Mouse (Mus musculus) left cerebral cortex, postnatal 25 days (tissue): ENCODE measurements at regions not wholly inside any gene's neighbourhood (a gene's known extent, or its start where the extent isn't known, plus 50 kb on each side); places are given as distances from the start of the nearest gene placed in this dataset.
"Not testable (repeated sequence)": the region's sequence is repeated elsewhere in the genome, so short reads cannot be mapped to it uniquely, and the experiment has no call there.

Source experiments
- DNase-seq, 2 experiments: peaks; one replicate each; pipeline ENCODE4 v3.0.0; 2022; ENCODE audit warnings: low spot score in 2 of 2, mixed read lengths in 1 of 2
- intact Hi-C: fragments of 180-260 bp; cut with DNase I; formaldehyde crosslinking; loops from one replicate; pipeline ENCODE4 v1.15.1; 2025

DNA sequence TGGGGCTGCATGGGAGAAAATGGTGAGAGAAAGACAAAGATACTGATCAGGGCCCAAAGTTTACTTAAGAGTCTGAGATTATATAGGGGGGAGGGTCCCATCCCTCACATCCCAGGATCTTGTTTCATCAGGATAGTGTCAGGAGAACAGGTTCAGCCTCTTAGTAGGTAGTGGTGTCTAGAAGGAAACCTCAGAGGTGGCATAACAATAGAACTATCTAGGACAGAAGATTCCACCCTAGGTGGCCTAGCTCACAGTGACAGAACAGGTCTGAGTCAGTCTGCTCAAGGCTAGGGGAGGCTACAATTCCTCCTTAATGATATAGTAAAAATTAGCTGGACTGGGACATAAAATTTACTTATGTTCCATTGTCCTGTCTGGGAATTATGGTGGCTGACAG, 211.3 kb upstream of the Ngly1 start:
- no peak for DNase-seq
- intact Hi-C loops, result no loop called here

DNA sequence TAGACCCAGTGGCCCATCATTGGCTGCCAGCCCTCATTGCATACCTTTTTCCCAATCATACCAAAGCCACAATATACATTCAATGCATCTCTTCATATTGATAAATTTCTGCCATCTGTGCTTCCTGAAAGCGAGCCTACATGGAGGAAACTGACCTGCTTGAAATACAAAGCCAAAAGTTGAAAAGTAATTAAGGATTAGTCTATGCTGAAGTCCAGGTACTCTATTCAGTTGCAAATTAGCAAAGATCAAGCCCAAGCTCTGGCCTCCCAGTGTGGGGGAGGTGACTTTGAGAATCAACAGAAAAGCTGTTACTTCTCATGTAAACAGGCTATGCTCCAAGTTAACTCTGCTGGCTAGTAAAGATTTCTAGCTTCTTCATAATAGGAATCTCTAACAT, 210.7 kb upstream of the Ngly1 start:
- no peak for DNase-seq
- intact Hi-C loops, result no loop called here

DNA sequence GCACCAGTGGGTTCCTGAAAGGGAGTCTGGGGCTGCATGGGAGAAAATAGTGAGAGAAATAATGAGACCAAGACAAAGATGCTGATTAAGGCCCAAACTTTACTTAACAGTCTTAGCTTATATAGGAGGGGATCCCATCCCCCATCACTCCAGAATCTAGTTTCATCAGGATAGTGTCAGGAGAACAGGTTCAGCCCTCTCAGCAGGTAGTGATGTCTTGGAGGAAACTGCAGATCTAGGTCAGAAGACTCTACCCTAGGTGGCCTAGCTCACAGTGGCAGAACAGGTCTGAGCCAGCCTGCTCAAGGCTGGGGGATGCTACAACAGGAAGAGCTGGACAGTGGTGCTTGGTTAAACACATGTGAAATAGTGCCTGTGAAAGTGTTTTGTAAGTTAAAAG, 204.6 kb upstream of the Ngly1 start:
- intact Hi-C loops, result no loop called here
- no peak for DNase-seq

DNA sequence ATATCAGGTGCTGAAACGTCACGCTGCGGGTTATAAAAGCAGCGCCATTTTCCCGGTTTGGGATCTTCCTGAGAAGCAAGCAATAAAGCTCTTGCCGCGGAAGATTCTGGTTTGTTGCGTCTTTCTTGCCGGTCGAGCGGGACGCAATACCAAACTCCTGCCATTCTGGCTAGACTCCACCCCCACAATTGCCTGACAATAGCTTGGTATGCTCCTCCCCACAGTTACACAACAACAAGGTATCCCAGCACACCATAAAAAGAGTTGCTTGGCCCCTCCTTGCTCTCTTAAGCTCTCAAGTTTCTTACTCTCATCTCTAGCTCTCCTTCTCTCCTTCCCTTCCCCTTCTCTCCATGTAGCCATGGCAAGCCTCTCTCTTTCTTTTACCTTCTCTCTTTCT, 176.5 kb upstream of the Ngly1 start:
- intact Hi-C loops, DNase-seq: not testable (repeated sequence)

DNA sequence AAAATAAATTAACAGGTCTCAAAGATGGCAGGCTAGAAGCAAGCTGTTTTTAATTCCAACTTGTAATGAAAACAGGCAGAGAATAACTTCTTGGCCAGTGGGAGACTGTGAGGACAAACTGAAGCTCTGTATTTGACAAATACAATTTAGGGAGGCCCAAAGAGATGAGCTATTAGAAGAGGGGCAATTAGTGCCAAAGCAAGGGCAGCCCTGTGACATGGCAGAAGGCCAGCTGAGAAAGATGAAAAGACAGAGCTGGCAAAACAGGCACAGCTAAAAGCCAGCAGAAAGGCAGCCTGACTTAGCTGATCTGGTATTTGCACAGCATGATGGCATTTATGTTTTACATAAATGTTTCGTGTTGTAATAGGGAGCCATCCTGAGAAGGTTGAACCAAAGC, 175.0 kb upstream of the Ngly1 start:
- intact Hi-C loops, result no loop called here
- DNase-seq, result no peak

DNA sequence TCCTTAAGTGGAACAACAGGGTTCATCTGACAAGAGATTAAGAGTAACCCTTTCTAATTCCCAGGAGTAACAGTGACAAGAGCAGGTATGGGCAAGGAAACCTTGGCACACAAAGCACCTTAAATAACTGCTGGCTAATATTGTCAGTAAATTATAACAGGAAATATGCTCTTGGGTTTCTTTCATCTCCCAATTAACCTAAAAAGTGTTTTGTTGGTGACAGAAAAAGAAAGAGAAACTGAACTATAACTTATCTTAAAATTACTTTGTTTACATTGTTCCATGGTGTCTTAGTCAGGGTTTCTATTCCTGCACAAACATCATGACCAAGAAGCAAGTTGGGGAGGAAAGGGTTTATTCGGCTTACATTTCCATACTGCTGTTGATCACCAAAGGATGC, 170.0 kb upstream of the Ngly1 start:
- DNase-seq, result no peak
- intact Hi-C loops, result no loop called here

DNA sequence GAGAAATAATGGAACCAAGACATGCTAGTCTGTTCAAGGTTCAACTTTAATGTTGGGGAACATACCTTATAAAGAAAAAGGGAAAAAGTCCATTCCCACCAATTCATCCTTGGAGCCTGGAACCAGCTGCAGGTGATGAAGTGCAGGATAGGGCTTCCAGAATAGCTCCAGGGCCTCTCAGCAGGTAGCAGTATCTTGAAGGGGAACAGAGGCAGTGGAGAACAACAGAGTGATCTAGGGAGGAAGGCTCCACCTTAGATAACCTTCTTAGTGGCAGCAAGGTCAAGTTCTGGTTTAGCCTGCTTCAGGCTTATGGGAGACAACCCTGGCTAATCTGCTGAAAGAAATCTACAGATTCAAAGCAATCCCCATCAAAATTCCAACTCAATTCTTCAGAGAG, 161.8 kb upstream of the Ngly1 start:
- DNase-seq, intact Hi-C loops: not testable (repeated sequence)

DNA sequence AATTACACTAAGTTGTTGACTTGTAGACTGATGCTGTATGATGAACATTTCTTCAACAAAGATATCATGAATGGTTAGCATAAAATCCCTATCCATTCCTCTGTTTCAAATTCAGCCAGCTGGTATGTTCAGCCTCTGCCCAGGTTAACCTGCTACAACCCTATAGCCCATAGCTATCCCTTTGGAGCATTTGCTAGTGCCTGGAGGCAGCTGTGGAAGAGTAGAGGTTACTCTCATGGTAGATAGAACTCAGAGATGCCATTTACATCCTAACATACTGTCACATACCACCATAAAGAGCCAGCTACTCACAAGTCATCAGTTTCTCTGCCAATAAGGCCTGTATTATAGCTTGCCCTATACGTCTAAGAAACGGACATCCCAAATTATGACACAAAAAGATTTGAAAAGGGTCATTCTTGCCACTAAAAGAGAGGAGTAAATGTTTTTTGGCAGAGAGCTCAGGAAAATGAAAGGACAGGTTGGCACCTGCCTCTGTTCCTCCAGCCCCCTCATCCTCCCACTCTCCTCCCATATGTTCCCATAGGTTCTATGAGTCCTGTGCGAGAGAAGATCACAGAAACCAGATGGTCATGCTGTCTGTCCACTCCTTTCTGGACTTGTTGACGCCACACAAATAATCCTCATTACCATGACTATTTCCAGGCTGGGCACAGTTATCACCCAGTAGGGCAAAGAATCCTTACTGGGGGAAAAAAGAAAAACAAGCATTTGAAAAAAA, 156.5 kb upstream of the Ngly1 start:
- DNase-seq, result peak; percentile 1 to 57
- intact Hi-C loops, result no loop called here

DNA sequence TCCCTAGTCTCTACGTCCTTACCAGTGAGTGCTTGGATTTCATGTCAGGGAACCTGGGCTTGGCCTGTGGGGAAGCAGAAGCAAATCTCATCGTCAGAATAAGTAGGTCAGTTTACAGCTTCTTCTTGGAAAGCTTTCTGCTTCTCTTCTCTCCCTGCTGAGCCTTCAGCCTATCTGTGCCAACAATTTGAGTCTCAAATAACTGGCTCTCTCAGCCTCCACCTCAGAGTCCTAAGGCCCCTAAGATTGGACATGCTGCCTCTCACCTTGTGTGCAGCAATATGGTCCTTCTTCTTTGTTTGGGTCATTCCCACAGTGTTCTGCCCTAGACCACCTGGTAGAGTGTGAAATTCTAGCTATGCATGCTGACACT, 156.0 kb upstream of the Ngly1 start:
- intact Hi-C loops, result no loop called here
- DNase-seq, result peak; percentile 1 to 53

DNA sequence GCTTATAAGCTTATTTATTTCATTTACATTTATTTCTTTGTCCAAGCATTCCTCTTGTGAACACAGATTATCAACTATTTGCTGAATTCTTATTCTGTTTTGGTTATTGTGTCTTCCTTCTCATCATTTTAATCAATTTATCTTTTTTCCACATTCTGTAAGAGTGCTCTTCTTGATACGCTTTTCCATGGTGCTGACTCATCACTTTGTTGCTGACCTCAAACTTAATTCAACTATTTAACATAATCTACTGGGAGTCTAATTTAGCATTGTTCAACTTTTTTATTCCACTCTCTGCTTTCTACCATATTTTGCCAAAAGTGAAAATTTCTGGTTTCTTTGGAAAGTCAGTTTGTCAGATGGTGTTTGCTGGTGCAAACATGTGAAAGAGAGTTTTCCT, 139.7 kb upstream of the Ngly1 start:
- DNase-seq, result no peak
- intact Hi-C loops, result no loop called here

DNA sequence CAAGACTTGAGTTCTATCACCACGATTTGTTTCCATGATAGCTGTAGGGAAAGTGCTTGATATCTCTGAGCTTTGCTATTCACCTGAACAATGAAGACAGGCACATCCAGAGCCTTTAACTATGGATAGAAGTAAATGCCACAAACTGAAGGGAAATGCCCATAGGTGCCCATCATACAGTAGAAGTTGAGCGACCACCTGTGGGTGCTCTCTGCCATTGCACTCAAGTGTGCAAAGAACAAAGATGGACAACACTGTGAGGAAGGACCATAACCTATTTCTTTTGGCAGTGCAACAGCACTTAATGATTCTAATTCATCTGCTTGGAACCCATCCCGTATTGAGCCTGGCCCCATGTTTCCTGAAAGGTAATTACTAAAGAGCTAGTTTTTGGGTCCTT, 116.4 kb upstream of the Ngly1 start:
- DNase-seq, result no peak
- intact Hi-C loops, result no loop called here

DNA sequence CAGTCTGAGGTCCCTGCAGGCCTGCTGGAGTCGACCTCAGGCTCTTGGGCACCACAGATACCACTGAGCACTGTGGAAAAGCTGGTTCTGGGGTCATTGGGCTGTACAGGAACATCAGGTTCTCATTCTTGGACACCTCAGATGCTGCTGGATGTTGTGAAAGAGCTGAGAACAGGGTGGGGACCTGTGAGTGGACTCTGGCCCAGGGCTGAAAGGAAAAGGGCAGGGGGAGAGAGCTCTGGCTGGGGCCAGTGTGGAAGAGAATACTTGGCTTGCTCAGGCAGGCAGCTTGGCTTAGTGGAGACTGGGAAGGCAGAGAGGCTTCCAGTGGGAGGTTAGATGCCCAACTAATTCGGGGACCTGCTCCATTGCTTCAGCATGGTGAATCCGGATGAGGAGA, 115.7 kb upstream of the Ngly1 start:
- intact Hi-C loops, result no loop called here
- DNase-seq, result no peak

DNA sequence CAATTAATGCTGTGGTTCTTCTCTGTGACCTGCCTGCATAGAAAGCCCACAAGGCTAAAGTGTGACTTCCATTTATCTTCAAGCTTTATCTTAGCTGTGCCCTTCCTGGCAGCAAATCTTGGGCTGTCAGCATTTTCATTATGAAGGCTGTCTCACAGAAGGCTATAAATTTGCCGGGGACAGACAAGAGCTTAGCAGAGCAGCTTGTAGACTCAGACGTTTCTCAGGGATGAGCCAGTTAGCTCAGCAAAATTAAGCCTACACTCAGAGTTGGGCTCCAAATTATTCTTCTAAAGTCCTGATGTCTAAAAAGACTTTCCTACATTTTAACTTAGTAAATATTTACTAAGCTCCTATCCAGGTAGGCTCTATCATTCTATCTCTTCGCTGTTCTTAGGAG, 112.9 kb upstream of the Ngly1 start:
- DNase-seq, result peak in 1 of 2 experiments; percentile 2

DNA sequence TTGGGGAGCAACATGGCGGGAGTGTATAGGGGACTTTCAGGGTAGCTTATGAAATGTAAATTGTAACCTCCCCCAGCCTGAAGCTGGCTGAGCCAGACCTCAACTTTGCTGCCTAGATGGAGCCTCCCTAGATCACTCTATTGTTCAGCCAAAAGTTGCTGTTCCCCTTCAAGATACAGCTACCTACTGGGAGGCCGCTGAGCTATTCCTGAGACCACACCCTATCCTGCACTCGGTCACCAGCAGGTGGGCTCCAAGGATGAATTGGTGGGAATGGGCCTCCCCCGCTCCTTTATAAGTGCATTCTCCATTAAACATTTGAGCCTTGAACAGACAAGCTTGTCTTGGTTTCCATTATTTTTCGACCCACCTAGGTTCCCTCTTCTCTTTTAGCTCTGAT, 104.8 kb upstream of the Ngly1 start:
- no peak for DNase-seq
- intact Hi-C loops, result no loop called here

More for the DNA sequence above, 112.9 kb upstream of the Ngly1 start:
- intact Hi-C loops, result no loop called here

DNA sequence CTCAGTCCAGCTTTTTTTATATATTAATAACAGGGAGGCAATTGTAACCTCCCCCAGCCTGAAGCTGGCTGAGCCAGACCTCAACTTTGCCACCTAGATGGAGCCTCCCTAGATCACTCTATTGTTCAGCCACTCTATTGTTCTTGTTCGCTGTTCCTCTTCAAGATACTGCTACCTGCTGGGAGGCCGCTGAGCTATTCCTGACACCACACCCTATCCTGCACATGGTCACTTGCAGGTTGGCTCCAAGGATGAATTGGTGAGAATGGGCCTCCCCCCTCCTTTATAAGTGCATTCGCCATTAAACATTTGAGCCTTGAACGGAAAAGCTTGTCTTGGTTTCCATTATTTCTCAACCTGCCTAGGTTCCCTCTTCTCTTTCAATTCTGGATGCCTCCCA, 102.3 kb upstream of the Ngly1 start:
- intact Hi-C loops, result no loop called here
- DNase-seq, result no peak

DNA sequence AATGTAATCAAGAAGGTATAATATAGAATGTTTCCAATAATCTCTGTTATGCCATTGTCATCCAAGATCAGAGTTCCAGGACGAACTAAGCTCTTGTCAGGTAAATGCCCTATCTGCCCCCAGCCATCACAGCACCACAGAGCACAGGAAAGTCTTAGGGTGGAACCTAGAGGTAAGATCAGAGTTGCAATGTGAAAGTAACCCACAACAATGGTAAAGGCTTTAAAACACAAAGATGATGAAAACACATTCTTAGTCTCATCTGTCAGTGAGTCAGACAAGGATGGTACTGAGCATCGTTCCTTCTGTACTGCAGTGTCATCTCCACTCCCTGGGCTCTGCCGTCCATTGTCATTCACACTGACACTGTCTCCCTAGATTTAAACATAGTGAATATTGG, 97.3 kb upstream of the Ngly1 start:
- no peak for DNase-seq
- intact Hi-C loops, result no loop called here

DNA sequence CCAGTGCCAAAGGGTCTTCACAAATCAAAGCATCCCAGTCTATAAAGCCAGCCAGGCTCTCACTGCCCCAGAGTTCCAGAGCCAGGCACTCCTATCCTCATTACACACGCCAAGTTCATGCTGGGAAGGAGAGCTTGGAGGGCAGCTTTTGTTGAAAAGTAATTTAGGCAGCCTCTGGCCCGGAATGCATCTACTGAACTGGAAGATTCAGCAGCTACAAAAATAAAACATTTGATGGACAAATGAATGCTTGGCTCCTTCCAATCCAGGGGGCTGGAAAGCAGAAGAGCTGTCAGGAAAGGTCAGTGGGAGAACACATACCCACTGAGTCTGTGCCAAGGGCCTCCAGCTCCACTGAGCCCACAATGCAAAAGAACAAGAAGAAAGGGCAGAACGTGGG, 96.4 kb upstream of the Ngly1 start:
- peak in 1 of 2 experiments; percentile 2 for DNase-seq
- intact Hi-C loops, result no loop called here

DNA sequence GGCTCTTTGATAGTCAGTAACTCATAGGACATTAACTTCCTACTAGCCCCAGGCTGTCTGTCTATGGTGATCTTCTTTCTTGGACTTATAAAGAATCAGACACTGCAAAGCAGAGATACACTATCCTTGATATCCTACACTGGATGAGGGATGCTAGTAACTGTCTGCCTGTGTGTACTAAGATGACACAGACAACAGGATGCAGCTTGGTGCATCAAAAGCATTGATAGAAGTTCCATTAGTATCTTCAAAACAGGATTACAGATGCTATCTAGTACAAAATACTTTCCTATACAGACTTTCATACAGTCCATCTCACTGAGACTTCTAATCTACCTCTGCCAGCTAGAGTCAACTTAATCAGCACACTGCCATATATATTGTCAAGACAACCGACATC, 94.0 kb upstream of the Ngly1 start:
- intact Hi-C loops, result no loop called here

DNA sequence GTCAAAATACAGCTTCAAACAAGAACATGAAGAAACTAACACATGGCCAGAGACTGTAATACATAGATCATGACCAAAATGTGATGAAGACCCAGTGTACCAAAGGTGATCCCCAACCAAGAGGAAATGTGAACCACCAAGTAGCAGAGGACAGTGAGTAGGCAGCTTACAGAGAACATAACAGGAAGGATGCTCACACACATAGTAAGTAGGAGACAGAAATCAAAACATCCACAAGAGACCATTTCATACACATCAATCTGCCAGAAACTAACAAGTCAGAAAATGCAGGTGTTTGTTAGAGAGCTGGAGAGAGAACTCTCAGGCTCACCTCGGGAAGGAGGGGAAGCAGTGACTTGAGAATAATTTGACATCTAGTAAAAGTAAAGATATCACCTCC, 78.9 kb upstream of the Ngly1 start:
- intact Hi-C loops, result no loop called here
- no peak for DNase-seq

More for the DNA sequence above, 94.0 kb upstream of the Ngly1 start:
- no peak for DNase-seq

DNA sequence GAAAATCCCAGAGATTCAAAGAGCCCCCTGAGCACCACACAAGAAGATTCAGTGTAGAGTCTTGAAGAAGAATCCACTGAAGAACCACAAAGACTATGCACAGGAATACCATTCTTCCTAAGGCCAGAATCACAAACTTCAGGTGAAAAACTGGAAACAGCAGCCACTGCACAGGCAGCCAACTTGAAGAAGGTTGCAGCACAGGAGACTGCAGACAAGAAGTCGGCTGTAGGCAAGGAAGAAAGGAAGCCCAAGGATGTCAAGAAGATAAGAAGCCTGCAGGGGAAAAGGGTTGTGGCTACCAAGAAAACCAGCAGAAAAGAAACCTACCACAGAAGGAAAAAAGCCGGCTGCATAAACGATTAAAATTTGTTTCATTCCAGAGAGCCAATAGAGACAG, 76.8 kb upstream of the Ngly1 start:
- intact Hi-C loops, result no loop called here
- DNase-seq, result no peak

DNA sequence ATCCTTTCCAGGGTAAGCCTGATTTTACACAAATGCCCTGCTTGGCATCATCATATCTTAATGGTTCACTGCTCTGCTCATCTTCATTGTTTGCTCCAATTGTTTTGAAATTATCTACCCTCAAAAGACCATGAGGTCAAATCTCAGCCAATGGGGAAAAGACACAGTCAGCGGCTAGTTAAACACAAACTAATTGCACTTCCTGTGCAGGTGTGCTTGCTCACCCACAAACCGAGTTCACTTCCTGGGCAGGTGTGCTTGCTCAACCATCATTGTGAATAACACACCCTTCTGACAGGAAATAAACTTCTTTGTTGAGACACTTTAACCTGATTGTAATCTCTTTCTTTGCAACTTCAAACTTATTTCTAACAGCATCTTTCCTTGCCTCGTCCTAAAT, 75.8 kb upstream of the Ngly1 start:
- no peak for DNase-seq
- intact Hi-C loops, result no loop called here

DNA sequence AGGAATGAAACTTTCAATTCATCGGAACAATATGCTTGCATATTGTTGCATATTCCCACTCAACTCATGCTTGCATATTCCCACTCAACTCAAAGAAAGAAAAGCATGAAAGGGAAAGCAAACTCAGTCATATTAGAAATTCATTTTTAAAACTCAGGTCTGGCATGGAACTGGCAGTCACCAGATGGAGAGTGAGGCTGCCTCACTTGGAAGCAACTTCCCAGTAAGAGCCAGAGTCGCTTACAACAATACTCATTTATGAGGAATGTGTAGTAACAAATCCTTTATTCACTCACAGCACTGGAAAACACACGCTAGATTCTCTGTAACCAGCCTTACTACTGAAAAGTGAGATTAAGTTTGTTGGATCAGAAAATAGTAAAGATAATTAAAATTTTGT, 70.9 kb upstream of the Ngly1 start:
- DNase-seq, result no peak
- intact Hi-C loops, result no loop called here
